Mouse (Mus musculus) urinary bladder, adult 18-20 months (tissue): Measurements from ENCODE around the gene Gm1110.
A peak's percentile ranks its signal among the peaks of the same experiment; 100 is the strongest.
"Not testable (repeated sequence)": the region's sequence is repeated elsewhere in the genome, so short reads cannot be mapped to it uniquely, and the experiment has no call there.

Source experiments
- DNase-seq, 2 experiments: peaks; one replicate each; pipeline ENCODE4 v3.0.0; 2022; ENCODE audit warnings: low spot score in 2 of 2, mixed read lengths in 2 of 2

Gm1110 gene

DNA sequence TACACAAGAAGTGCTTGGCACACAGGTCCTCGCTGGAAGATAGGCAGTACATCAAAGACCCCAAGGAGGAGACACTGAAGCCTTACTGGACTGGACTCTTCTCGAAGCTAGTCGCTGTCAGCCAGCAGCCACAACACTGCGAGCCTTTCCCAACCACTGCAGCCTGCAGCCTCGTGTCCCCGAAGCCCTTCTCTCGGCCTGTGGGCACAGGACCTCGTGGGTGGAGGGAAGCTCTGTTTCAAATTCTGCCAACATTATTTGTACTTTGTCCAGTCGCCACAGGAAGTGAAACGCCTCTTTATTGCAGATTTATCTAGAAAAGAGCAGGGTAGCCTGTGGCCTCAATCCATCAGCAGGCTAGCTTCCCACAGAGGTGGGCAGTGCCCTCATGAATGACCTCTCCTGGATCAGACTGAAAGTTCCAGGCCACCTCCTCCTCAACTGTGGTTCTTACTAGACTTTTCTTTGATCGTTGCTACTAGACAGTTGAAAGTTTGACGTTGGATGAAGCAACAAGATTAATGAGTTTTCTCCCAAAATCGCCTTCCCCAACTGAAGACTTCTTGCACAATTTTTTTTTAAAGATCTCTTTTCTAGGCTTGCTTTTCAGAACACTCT is at the start of gene Gm1110:
Gene Gm1110, minus strand, starts transcription at position 203 of the 618 bp plus-strand sequence.
- DNase-seq: no peak

DNA sequence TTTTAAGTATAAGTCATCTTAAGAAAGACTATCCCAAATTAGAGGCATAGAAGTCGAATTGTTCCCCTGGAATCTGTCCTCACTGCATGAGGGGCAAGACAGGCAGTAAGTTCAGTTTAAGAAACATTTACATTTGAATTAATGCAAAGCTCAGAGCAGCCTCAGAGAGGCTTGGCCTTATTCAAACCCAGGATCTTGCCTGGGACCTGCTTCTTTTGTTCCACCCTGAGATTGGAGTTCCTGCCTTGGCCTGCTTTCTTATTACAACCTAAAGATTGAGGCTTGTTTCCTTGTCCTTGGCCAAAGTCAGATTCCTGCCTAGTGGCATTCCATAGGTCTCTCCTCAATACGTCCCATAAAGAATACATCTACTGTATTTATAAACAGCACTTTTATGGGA is 24.9 kb upstream of the Gm1110 start:
- DNase-seq: no peak

DNA sequence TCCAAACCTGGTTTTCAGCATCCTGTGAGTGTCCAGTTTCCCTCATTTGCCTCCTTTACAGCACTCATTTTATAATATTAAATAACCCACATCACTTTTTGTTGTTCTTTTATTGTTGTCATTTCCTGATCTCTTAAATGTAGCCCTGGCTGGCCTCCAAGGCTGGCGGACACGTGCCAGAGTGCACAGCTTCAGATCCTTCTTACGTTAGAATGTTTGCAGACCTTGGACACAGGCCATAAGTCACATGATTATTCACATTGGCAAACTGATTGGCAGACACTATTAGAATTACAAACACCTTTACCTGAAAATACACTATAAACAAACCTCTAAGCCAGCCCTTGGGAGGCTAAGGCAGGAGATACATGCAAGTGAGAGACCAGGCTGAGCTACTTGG is 1.2 kb upstream of the Gm1110 start:
- DNase-seq: no peak

DNA sequence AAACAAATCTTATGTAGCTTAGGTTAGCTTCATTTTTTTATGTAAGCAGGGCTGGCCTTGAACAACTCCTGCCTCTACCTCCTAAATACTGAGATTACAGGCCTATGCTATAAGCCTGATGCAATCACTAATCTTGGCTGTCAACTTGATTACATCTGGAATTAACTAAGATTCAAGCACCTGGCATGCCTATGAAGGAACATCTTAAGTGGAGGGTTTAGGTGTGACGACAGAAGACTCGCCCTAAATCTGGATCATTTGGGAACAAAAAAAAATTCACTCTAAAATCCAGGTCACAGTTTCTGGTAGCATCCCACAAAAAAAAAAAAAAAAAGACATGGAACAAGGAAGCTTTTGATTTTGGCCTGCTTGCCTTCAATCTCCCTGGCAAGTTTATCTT is 3.1 kb downstream of the Gm1110 start:
- DNase-seq: no peak

DNA sequence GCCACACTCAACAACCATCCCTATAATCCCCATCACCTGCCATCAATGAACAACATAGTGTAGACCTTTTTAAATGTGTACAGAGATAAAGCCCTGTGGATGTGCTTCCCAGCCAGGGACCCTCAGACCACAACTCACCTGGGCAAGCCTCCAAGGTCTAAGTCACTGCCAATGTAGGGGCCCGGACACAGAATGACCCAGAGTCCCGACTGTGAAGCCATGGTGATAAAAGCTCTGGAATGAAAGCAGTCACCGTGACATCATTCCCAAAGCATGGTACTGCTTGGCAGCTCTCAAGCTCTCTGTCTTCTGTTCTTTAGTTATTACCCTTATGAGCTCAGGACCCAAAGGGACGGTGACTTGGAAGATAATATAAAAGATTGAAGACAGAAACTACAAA is 9.8 kb downstream of the Gm1110 start:
- no peak for DNase-seq

DNA sequence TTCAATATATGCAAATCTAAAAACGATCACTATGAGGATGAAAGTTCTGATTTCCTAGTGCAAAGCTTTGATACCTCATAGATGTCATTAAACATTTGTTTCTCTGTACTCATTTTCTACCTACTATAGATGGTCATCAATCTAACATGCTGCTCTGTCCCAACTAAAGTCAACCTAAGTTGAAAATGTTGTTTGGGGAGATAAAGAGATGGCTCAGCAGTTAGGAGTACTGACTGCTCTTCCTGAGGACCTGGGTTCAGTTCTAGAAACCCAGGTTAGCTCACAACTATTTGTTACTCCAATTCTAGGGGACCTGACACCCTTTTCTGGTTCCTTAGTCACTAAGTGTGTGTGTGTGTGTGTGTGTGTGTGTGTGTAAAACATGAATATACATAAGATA is 11.7 kb downstream of the Gm1110 start:
- DNase-seq: no peak

DNA sequence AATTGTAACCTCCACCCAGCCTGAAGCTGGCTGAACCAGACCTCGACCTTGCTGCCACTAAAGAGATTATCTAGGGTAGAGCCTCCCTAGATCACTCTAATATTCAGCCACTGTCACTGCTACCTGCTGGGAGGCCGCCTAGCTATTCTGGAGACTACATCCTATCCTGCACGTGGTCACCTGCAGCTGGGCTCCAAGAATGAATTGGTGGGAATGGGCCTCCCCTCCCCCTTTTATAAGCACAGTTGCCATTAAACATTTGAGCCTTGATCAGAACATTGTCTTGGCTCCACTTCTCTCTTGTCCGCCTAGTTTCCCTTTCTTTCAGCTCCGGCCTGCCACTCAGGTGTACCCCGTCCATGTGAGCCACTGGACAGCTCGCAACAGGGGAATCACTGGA is 53.1 kb downstream of the Gm1110 start:
- DNase-seq: not testable (repeated sequence)

DNA sequence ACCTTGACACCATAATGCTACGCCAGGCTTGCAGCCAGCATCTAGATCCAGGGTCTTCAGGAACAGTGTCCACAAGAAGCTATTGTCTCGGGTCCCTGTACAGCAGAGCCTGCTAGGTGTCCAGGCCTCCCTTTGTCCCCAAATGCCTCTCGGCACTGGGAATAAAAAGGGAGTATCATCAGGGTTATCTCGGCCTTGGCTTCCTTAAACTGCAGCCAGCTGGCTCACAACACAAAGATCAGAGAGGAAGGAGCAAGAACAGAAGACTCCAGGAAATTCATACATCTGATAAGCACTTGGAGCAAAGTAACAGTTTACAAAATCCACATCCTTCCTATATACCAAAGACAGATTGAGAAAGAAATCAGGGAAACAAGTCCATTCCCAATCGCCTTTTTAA is 62.2 kb downstream of the Gm1110 start, which contains the start of gene Glb1l3:
Gene Glb1l3, minus strand, starts transcription at position 140 of the 400 bp plus-strand sequence.
- no peak for DNase-seq

DNA sequence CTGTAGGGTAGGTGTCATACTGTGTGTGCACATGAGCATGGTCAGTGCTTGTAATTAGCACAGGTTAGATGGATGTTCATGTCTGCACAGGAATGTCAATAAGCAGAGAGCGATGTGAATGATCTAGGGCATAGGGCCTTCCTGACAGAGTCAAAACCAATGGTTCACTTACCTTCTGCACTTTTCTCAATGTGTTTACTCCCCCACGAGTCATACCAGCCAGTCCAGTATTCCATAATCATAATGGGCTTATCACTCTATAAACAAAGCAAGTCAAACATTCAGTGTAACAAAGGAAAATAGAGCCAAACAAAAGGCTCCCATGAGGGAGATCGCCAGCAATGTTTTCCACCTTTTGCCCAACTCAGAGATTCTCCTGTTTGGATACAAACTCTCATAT is 91.8 kb downstream of the Gm1110 start:
- peak in 1 of 2 experiments; percentile 30 for DNase-seq
